Mouse (Mus musculus) neural tube, embryonic 12.5 days (tissue): ENCODE measurements around the gene Arhgef1. TPM values are rescaled to one million over a fixed set of nuclear protein-coding genes. Genes with fewer than 3 reads are reported as not detected.
A peak's percentile ranks its signal among the peaks of the same experiment; 100 is the strongest.

Experiments used
- ATAC-seq: fragments of 200-750 bp; cut with Nextera tagmentation; 2 replicates; pipeline ENCODE4 v1.8.0; 2017; ENCODE audit warnings: low read depth, mild to moderate bottlenecking, moderate TSS enrichment, moderate library complexity; ENCODE audit not compliant: low FRiP score
- H3K27ac ChIP-seq: fragments of 300-500 bp; sonication (generic); 2 replicates; pipeline ENCODE4 v1.5.1; 2016
- H3K27me3 ChIP-seq: fragments of 300-500 bp; sonication (generic); replicated peaks from 2 replicates; pipeline ENCODE4 v1.6.1; 2016; ENCODE audit warnings: mild to moderate bottlenecking
- H3K36me3 ChIP-seq: fragments of 300-500 bp; sonication (generic); 2 replicates; pipeline ENCODE4 v1.6.1; 2016; ENCODE audit warnings: mild to moderate bottlenecking
- H3K4me1 ChIP-seq: fragments of 300-500 bp; sonication (generic); 2 replicates; pipeline ENCODE4 v1.6.1; 2016
- H3K4me2 ChIP-seq: fragments of 300-500 bp; sonication (generic); replicated peaks from 2 replicates; pipeline ENCODE4 v1.6.1; 2016; ENCODE audit warnings: mild to moderate bottlenecking
- H3K4me3 ChIP-seq: fragments of 300-500 bp; sonication (generic); 2 replicates; pipeline ENCODE4 v1.5.1; 2016
- H3K9ac ChIP-seq: fragments of 300-500 bp; sonication (generic); 2 replicates; pipeline ENCODE4 v1.6.1; 2016; ENCODE audit warnings: mild to moderate bottlenecking
- H3K9me3 ChIP-seq: fragments of 300-500 bp; sonication (generic); 2 replicates; pipeline ENCODE4 v1.6.1; 2016; ENCODE audit warnings: mild to moderate bottlenecking
- WGBS: fragments of 180-500 bp; shearing (Covaris S2); methylation state at CpG from one replicate; pipeline ENCODE4 v1.1.7; 2016; 5-methylcytosine and 5-hydroxymethylcytosine counted together
- polyA plus RNA-seq: library from polyadenylated mRNA; unstranded; fragments of >200 nt; fragmentation: Nextera tagmentation; extraction: Ambion mirVana; gene quantifications from 2 replicates; pipeline ENCODE4 v1.2.1, GENCODE M21; 2016

Gene Arhgef1
- polyA plus RNA-seq, 1 experiment from 2014 or later = 89.5 TPM

DNA sequence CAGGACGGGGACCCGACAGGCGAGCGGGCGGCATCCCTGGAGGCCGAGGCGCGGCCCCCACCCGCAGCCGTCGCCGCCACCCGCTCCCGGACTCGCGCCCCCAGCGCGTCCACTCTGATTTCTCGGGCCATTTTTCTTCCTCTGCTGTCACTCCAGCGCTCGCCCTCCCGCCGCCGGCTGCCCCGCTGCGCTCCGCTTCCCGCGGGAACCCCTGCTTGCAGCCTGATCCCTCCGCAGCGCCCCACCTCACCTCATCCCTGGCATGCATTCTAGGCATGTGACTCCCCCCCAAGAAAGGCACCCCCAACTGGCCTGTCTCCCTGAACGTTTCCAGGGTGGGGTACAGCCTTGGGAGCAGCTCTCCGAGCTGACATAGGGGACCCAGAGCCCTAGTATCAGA lies 52.5 kb downstream of the Arhgef1 start:
- ATAC-seq = no peak
- Histone ChIP-seq H3K27me3 (peaks cover 67% of the 10 kb centered on the region), H3K9ac (peak overlapping the region; percentile 54), H3K4me2 (peak overlapping the region; percentile 59), H3K9me3 (no peaks in the 10 kb centered on the region), H3K4me3 (peak overlapping the region; percentile 36), H3K36me3 (no peaks in the 10 kb centered on the region), H3K4me1 (peaks cover 44% of the 10 kb centered on the region), H3K27ac (no peak overlapping the region)
- under 1% methylated on average over 31 of the region's 33 CpGs for WGBS

DNA sequence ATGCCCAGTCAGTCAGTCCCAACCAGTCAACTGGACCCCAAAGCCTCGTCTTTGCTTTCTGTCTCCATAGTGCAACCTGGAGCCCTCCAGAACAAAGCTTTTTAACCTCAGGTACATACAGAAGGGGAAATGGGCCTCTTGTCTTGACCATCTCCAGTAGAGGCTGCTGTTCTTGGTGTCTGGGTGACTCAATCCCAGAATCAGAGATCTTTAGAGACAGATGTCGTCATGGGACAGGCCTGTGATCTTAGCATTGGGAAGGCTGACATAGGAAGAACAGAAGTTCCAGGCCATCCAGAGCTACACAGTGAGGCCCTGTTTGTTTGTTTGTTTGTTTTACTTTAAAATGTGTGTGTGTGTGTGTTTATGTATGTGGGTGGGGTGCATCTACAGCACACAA lies 61.6 kb downstream of the Arhgef1 start:
- Histone ChIP-seq H3K36me3 (no peaks in the 10 kb centered on the region), H3K9me3 (no peaks in the 10 kb centered on the region), H3K4me3 (no peak overlapping the region), H3K4me2 (no peak overlapping the region), H3K4me1 (no peaks in the 10 kb centered on the region), H3K27me3 (no peaks in the 10 kb centered on the region), H3K27ac (no peak overlapping the region), H3K9ac (no peak overlapping the region)
- 77% methylated on average over 2 of the region's 2 CpGs for WGBS
- no peak for ATAC-seq

DNA sequence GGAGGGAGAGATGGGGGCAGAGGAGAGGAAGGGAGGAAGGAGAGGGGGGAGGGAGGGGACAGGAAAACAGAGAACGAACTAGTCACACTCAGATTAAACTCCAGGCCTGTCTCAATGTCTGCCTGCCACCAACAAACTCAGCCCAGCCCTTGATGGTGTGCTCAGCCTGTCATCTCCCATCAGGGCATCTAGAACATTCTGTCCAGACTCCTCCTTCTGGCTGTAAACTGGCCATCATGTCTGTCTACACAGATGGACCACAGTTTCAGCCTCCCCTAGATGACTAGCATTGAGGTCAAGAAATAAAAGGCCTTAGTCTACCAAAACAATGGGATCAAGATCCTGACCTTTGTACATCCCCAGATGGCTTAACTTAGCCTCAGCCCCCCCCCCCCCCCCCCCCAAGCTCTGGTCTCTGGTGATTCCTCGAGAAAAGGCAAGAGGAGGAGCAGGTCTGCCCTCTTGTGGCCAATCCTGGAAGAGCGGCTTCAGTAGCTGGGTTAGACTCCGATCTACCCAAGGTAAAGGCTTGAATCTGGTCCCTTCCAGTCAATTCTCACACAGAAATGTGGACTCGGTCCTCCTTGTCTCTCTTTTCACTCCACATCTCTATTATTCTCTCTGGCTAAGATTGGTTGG lies 62.3 kb downstream of the Arhgef1 start:
- H3K27me3 ChIP-seq = no peaks in the 10 kb centered on the region
- 0 out of 2 replicates have a peak, but pooled peaks have one; percentile 52 for ATAC-seq
- 18% methylated on average over 5 of the region's 5 CpGs for whole genome bisulfite sequencing
- H3K4me3 ChIP-seq = no peak overlapping the region
- H3K4me2 ChIP-seq = no peak overlapping the region
- no peak overlapping the region for H3K9ac ChIP-seq
- peaks cover 5% of the 10 kb centered on the region; the same call in 1 of the 2 replicates for H3K36me3 ChIP-seq
- H3K4me1 ChIP-seq = no peaks in the 10 kb centered on the region
- H3K9me3 ChIP-seq = no peaks in the 10 kb centered on the region
- H3K27ac ChIP-seq = no peak overlapping the region

DNA sequence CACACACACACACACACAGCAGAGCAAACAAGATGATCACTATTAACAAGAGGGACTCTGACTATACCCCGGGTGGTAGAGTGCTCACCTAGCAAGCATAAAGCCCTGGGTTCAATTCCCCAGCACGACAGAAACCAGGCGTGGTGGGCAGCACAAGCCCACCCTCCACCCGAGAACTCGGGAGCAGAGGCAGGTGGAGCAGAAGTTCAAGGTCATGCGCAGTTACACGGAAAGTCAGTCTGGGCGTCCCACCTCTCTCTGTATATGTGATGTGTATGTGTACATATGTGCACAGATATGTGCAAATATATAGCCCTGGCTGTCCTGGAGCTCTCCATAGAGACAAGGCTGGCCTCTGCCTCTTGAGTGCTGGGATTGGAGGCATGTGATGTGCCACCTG lies 65.3 kb downstream of the Arhgef1 start:
- H3K9me3 ChIP-seq = no peaks in the 10 kb centered on the region
- no peak for ATAC-seq
- H3K36me3 ChIP-seq = peaks cover 5% of the 10 kb centered on the region; the same call in 1 of the 2 replicates
- H3K27me3 ChIP-seq = no peaks in the 10 kb centered on the region
- H3K4me3 ChIP-seq = no peak overlapping the region
- no peak overlapping the region for H3K27ac ChIP-seq
- H3K9ac ChIP-seq = no peak overlapping the region
- no peak overlapping the region for H3K4me2 ChIP-seq
- peaks cover 16% of the 10 kb centered on the region for H3K4me1 ChIP-seq
- WGBS = 86% methylated on average over 8 of the region's 8 CpGs

GRCm38 (mm10) chr7:24968463-24968862 lies 65.8 kb downstream of the Arhgef1 start:
- Histone ChIP-seq H3K4me1 (peaks cover 16% of the 10 kb centered on the region), H3K9ac (no peak overlapping the region), H3K27me3 (no peaks in the 10 kb centered on the region), H3K36me3 (peaks cover 5% of the 10 kb centered on the region; the same call in 1 of the 2 replicates), H3K4me2 (no peak overlapping the region), H3K4me3 (no peak overlapping the region), H3K9me3 (no peaks in the 10 kb centered on the region), H3K27ac (no peak overlapping the region)
- no peak for ATAC-seq
- WGBS = 69% methylated on average over 6 of the region's 6 CpGs

- Histone ChIP-seq H3K27me3 (no peaks in the 10 kb centered on the region), H3K9ac (no peak overlapping the region), H3K4me1 (peaks cover 16% of the 10 kb centered on the region), H3K4me2 (no peak overlapping the region), H3K9me3 (no peaks in the 10 kb centered on the region), H3K4me3 (no peak overlapping the region), H3K27ac (no peak overlapping the region), H3K36me3 (peaks cover 5% of the 10 kb centered on the region; the same call in 1 of the 2 replicates)
- ATAC-seq = no peak
- WGBS = 76% methylated on average over 12 of the region's 12 CpGs
Measured at GRCm38 (mm10) chr7:24969805-24970204, 67.1 kb downstream of the Arhgef1 start.

GRCm38 (mm10) chr7:24970341-24970740 lies 67.6 kb downstream of the Arhgef1 start:
- Histone ChIP-seq H3K9ac (no peak overlapping the region), H3K9me3 (no peaks in the 10 kb centered on the region), H3K27ac (no peak overlapping the region), H3K4me1 (peaks cover 16% of the 10 kb centered on the region), H3K4me3 (no peak overlapping the region), H3K4me2 (no peak overlapping the region), H3K36me3 (peaks cover 5% of the 10 kb centered on the region; the same call in 1 of the 2 replicates), H3K27me3 (no peaks in the 10 kb centered on the region)
- ATAC-seq = no peak
- 92% methylated on average over 3 of the region's 3 CpGs for WGBS

GRCm38 (mm10) chr7:24971261-24971971 lies 68.7 kb downstream of the Arhgef1 start:
- no peaks in the 10 kb centered on the region for H3K9me3 ChIP-seq
- peak overlapping the region; percentile 65 for H3K4me3 ChIP-seq
- WGBS = 10% methylated on average over 19 of the region's 19 CpGs
- peaks cover 16% of the 10 kb centered on the region for H3K4me1 ChIP-seq
- H3K36me3 ChIP-seq = peaks cover 5% of the 10 kb centered on the region; the same call in 1 of the 2 replicates
- H3K27ac ChIP-seq = no peak overlapping the region
- no peak for ATAC-seq
- peak overlapping the region; percentile 81 for H3K4me2 ChIP-seq
- H3K9ac ChIP-seq = peak overlapping the region; percentile 72
- H3K27me3 ChIP-seq = no peaks in the 10 kb centered on the region

GRCm38 (mm10) chr7:24971972-24972893 lies 69.5 kb downstream of the Arhgef1 start, which contains the start of gene Rabac1:
Rabac1 (minus strand) TSS chr7:24972754.
- under 1% methylated on average over 45 of the region's 45 CpGs for WGBS
- Histone ChIP-seq H3K9me3 (no peaks in the 10 kb centered on the region), H3K27me3 (no peaks in the 10 kb centered on the region), H3K4me1 (peaks cover 16% of the 10 kb centered on the region), H3K36me3 (peaks cover 5% of the 10 kb centered on the region; the same call in 1 of the 2 replicates), H3K9ac (peak within 1 kb of the TSS; percentile 72), H3K27ac (no peak within 1 kb of the TSS; the same call in 1 of the 2 replicates), H3K4me3 (peak within 1 kb of the TSS; percentile 65), H3K4me2 (peak within 1 kb of the TSS; percentile 81)
- ATAC-seq = peak; percentile 90

- Histone ChIP-seq H3K9me3 (no peaks in the 10 kb centered on the region), H3K27me3 (no peaks in the 10 kb centered on the region), H3K4me3 (no peak overlapping the region), H3K27ac (no peak overlapping the region), H3K4me1 (peaks cover 16% of the 10 kb centered on the region), H3K4me2 (no peak overlapping the region), H3K9ac (no peak overlapping the region), H3K36me3 (peaks cover 14% of the 10 kb centered on the region; the same call in 1 of the 2 replicates)
- 84% methylated on average over 4 of the region's 4 CpGs for WGBS
- ATAC-seq = no peak
Measured at GRCm38 (mm10) chr7:24973208-24973607, 70.5 kb downstream of the Arhgef1 start.

- Histone ChIP-seq H3K4me2 (no peak overlapping the region), H3K4me3 (no peak overlapping the region), H3K4me1 (peaks cover 16% of the 10 kb centered on the region), H3K36me3 (peaks cover 21% of the 10 kb centered on the region; the same call in 1 of the 2 replicates), H3K9ac (no peak overlapping the region), H3K9me3 (no peaks in the 10 kb centered on the region), H3K27me3 (no peaks in the 10 kb centered on the region), H3K27ac (no peak overlapping the region)
- 74% methylated on average over 5 of the region's 5 CpGs for WGBS
- ATAC-seq = no peak
Measured at GRCm38 (mm10) chr7:24973902-24974301, 71.2 kb downstream of the Arhgef1 start.
